Mouse (Mus musculus) MEL-GATA-1-ER (cell line): ENCODE data around the gene Gramd1b.

Experiments
- DNase-seq: peaks from one replicate; pipeline ENCODE4 v3.0.0-alpha.2; 2012; ENCODE audit warnings: low read depth; ENCODE audit errors: extremely low read depth

Gene Gramd1b

GRCm38 (mm10) chr9:40400854-40401253 lies 130.3 kb downstream of the Gramd1b start:
- no peak for DNase-seq

- no peak for DNase-seq
These were observed 131.0 kb downstream of the Gramd1b start for GRCm38 (mm10) chr9:40400171-40400570.

DNA sequence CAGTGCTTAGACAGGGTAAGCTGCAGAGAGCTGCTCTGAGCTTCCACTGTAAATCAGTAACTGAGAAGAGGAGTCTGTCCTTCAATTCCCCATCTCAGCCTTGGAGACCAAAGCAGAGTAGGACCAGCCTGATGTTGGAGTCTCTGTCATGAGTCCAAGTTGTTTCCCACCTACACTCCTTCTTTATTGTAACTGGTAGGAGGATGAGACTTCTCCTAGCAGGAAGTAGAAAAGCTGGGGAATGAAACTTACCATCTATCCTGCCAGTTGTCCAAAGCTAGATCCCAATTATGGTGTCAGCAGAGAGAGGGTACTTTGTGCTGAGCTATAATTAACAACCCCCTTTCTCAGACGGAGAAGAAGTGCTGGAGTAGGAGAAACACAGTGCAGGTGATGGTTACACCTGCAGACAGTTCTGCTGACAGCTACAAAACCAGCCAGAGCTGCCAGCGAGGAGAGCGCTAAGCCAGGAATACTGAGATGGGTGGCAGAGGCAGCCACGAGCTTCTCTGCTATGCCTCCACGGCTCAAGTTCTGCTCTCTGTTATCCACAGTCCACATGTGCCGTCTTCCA lies 131.7 kb downstream of the Gramd1b start:
- no peak for DNase-seq

- no peak for DNase-seq
These were observed 133.5 kb downstream of the Gramd1b start for GRCm38 (mm10) chr9:40397471-40398245.

GRCm38 (mm10) chr9:40397036-40397435 lies 134.1 kb downstream of the Gramd1b start:
- DNase-seq = no peak

GRCm38 (mm10) chr9:40396171-40396570 lies 135.0 kb downstream of the Gramd1b start:
- no peak for DNase-seq

GRCm38 (mm10) chr9:40391852-40392695 lies 139.1 kb downstream of the Gramd1b start:
- DNase-seq = no peak

DNA sequence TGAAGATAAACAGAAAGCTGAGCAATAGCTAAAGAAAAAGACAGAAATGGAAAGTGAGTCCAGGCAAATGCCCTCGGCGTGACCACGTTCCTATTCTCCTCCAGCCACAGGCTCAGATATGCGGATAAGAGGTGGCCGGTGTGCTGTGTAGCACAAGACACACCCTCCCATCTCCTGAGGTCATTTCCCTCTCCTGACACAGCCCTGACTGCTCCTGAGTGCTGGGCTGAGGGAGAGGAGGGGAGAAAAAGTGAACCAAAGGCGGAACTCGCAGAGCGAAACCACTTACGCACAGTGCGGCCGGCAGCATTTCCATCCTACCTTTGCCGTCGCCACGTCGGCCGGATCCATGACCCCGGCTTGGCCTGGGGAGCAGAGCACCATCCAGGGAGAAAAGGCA lies 139.8 kb downstream of the Gramd1b start:
- no peak for DNase-seq

DNA sequence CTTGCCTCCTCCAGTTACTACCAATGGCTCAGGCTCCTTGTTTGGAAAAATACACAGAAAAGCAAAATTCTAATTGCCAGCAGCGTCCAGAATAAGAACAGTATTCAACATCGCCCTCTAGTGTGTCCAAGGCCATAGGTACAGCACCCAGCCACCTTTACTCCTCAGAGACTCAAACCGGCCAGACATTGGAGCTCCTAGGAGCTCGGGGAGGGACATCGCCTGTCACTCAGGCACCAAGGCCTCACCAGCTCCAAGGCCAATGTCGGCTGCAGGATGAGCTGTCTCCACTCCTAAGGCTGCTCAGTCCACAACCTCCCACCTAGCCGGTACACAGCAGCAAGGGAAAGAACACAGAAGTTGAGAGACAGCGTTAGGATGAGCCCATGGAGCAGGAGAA lies 140.3 kb downstream of the Gramd1b start:
- no peak for DNase-seq

GRCm38 (mm10) chr9:40390396-40390760 lies 140.8 kb downstream of the Gramd1b start:
- DNase-seq = no peak

GRCm38 (mm10) chr9:40389669-40390395 lies 141.4 kb downstream of the Gramd1b start:
- DNase-seq = no peak

- no peak for DNase-seq
These were observed 142.0 kb downstream of the Gramd1b start for GRCm38 (mm10) chr9:40389175-40389574.

GRCm38 (mm10) chr9:40384781-40385180 lies 146.4 kb downstream of the Gramd1b start:
- DNase-seq = no peak

- no peak for DNase-seq
These were observed 148.7 kb downstream of the Gramd1b start for GRCm38 (mm10) chr9:40382508-40382907.

GRCm38 (mm10) chr9:40381416-40382411 lies 149.5 kb downstream of the Gramd1b start:
- no peak for DNase-seq

GRCm38 (mm10) chr9:40376711-40377410 lies 154.3 kb downstream of the Gramd1b start:
- no peak for DNase-seq

GRCm38 (mm10) chr9:40376139-40376541 lies 155.0 kb downstream of the Gramd1b start:
- no peak for DNase-seq

- no peak for DNase-seq
These were observed 155.7 kb downstream of the Gramd1b start for GRCm38 (mm10) chr9:40375518-40375917.

DNA sequence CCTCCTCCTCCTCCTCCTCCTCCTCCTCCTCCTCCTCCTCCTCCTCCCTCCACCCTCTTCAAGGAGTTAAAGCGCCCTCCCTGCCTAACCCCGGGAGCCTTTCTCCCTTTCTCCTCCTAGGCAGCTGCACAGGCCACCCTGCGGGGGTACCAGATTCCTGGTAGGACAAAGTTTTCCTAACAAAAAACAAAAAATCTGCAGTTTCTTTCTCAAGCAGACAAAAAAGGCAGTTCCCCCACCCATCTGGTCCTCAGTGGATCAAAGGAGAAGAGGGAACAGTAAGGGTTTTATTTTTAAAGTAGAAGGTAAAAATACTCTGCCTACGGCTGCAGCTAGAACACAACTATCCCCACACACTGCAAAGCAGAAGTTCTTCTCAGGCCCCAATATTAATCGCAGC lies 156.2 kb downstream of the Gramd1b start:
- DNase-seq = no peak

- no peak for DNase-seq
These were observed 156.6 kb downstream of the Gramd1b start for GRCm38 (mm10) chr9:40374533-40374971.
